Mouse (Mus musculus): ENCODE measurements around the gene Itga7.

- TF ChIP-seq CTCF (IDR thresholded peaks at IDR 0.05; ENCODE audit: extremely low read depth, insufficient read length, insufficient replicate concordance, low read depth, low read length) (no peak), POLR2A (IDR thresholded peaks at IDR 0.05; ENCODE audit: low read depth, low read length) (peak; percentile 36; the same call in 1 of the 2 replicates)
Measured at GRCm38 (mm10) chr10:128960590-128961584, 27.3 kb downstream of the Itga7 start, which contains the start of gene Mettl7b.
